8 mouse cellular contexts compared by ENCODE assay signal in genomic region chr7:141461521-141462332, GRCm38 (mm10). TPM values are rescaled to one million over a fixed set of nuclear protein-coding genes. Genes with fewer than 3 reads are reported as not detected.
DNase-seq lines count a peak whose midpoint lies in the region; ATAC-seq and TF ChIP-seq lines count a peak whose summit lies in the region.

No protein-coding gene starts in this region.

- peaks cover 19% of the 10 kb centered on the region; the same call in 1 of the 2 replicates for H3K36me3 ChIP-seq in liver, adult 2 months (ENCODE audit: control insufficient read depth, insufficient read depth, low read length)
- H3K36me3 ChIP-seq in liver, embryonic 13.5 days, result no peaks in the 10 kb centered on the region
- peaks cover 19% of the 10 kb centered on the region for H3K36me3 ChIP-seq in neural tube, embryonic 13.5 days

- no peaks in the 10 kb centered on the region for H3K27me3 ChIP-seq in liver, adult 2 months (ENCODE audit: control insufficient read depth, insufficient read depth, low read length)
- peaks cover 82% of the 10 kb centered on the region for H3K27me3 ChIP-seq in liver, embryonic 13.5 days
- H3K27me3 ChIP-seq in neural tube, embryonic 13.5 days, result peaks cover 82% of the 10 kb centered on the region

- WGBS in liver, adult 2 months, result 5% methylated on average over 59 of the region's 59 CpGs
- 2% methylated on average over 59 of the region's 59 CpGs for WGBS in liver, embryonic 13.5 days (ENCODE audit: insufficient replicate concordance)
- WGBS in neural tube, embryonic 13.5 days, result 2% methylated on average over 59 of the region's 59 CpGs

- TF ChIP-seq CTCF in liver, adult 2 months (IDR thresholded peaks at IDR 0.05; ENCODE audit: low read depth, low read length), result peak; percentile 27; the same call in 1 of the 2 replicates

- peak overlapping the region; percentile 70 for H3K9ac ChIP-seq in liver, adult 2 months (ENCODE audit: low read depth, low read length)
- peak overlapping the region; percentile 64 for H3K9ac ChIP-seq in liver, embryonic 13.5 days
- peak overlapping the region; percentile 66 for H3K9ac ChIP-seq in neural tube, embryonic 13.5 days

- peaks cover 5% of the 10 kb centered on the region; the same call in 1 of the 2 replicates for H3K79me2 ChIP-seq in liver, adult 2 months (ENCODE audit: control insufficient read depth, insufficient read depth, low read length)

- DNase-seq in liver, adult 2 months (ENCODE audit: extremely low read depth, low read depth, low spot score), result no peak
- no peak for DNase-seq in liver
- peak; percentile 45 to 57 for DNase-seq in heart, postnatal 36 days
- no peak for DNase-seq in liver, embryonic 13.5 days
- no peak for DNase-seq in spleen, adult 18-20 months

- H3K9me3 ChIP-seq in liver, embryonic 13.5 days (replicated peaks), result no peaks in the 10 kb centered on the region
- no peaks in the 10 kb centered on the region for H3K9me3 ChIP-seq in neural tube, embryonic 13.5 days

- H3K4me1 ChIP-seq in liver, adult 2 months (ENCODE audit: control insufficient read depth, insufficient read depth, low read length), result peaks cover 20% of the 10 kb centered on the region; the same call in 1 of the 2 replicates
- peaks cover 50% of the 10 kb centered on the region for H3K4me1 ChIP-seq in liver, embryonic 13.5 days (replicated peaks)
- peaks cover 21% of the 10 kb centered on the region for H3K4me1 ChIP-seq in neural tube, embryonic 13.5 days (replicated peaks)

- H3K27ac ChIP-seq in liver, adult 2 months (replicated peaks; ENCODE audit: insufficient read depth, low read depth, low read length), result peak overlapping the region; percentile 52
- no peak overlapping the region for H3K27ac ChIP-seq in liver, embryonic 13.5 days
- H3K27ac ChIP-seq in neural tube, embryonic 13.5 days (replicated peaks), result no peak overlapping the region

- intact Hi-C loops in heart, postnatal 36 days (cut with DNase I), result loop anchor here (10.0 kb wide), 1 partner anchor 517 kb away; the partner anchor contains the start of gene Pgghg

- ATAC-seq in common myeloid progenitor, adult 5-6 weeks (replicated peaks; ENCODE audit: low read depth, poor library complexity, severe bottlenecking), result peak; percentile 12; the same call in 1 of the 2 replicates
- no peak for ATAC-seq in liver, embryonic 13.5 days (ENCODE audit: low read depth)
- ATAC-seq in neural tube, embryonic 13.5 days (ENCODE audit: low read depth), result no peak
- no peak for ATAC-seq in frontal cortex, adult (ENCODE audit: low TSS enrichment)

- H3K4me2 ChIP-seq in liver, embryonic 13.5 days, result peak overlapping the region; percentile 71
- H3K4me2 ChIP-seq in neural tube, embryonic 13.5 days, result peak overlapping the region; percentile 59

- H3K4me3 ChIP-seq in liver, adult 2 months (ENCODE audit: insufficient read depth, low read depth, low read length), result peak overlapping the region; percentile 68
- peak overlapping the region; percentile 54 for H3K4me3 ChIP-seq in liver, embryonic 13.5 days (replicated peaks)
- peak overlapping the region; percentile 39 for H3K4me3 ChIP-seq in neural tube, embryonic 13.5 days

- TF ChIP-seq POLR2A in liver, adult 2 months (IDR thresholded peaks at IDR 0.05; ENCODE audit: extremely low read depth, insufficient read depth, low read length), result no peak

RNA-seq across cellular contexts. Expression of gene Cracr2b, which starts 0.8 kb away (rescaled TPM):
- 3.7 and 4.3 TPM in 2 replicates for total RNA-seq in liver, adult 2 months (2014; rRNA removed)
- 4.7 and 8.7 TPM in 2 replicates for polyA plus RNA-seq in liver, adult 2 months (2012; rRNA removed)
- total RNA-seq in common myeloid progenitor, adult 5-6 weeks (2017), result 0.39 TPM in 1 of 2 replicates, not detected in the other
- 10 to 100 TPM; 24.1 to 24.2 TPM for total RNA-seq in heart, postnatal 36 days (2021)
- polyA plus RNA-seq in liver, embryonic 13.5 days (2015; fragmentation: Nextera tagmentation; extraction: Ambion mirVana), result 3.6 and 4.0 TPM in 2 replicates
- 5.3 and 9.8 TPM in 2 replicates for polyA plus RNA-seq in neural tube, embryonic 13.5 days (2015; fragmentation: Nextera tagmentation; extraction: Ambion mirVana)

RNA-seq across cellular contexts. Expression of gene Cd151, which starts 5.5 kb away (rescaled TPM):
- total RNA-seq in liver, adult 2 months (2014; rRNA removed), result 51.9 and 52.7 TPM in 2 replicates
- polyA plus RNA-seq in liver, adult 2 months (2012; rRNA removed), result 92.8 and 103 TPM in 2 replicates
- 31.4 and 32.9 TPM in 2 replicates for total RNA-seq in common myeloid progenitor, adult 5-6 weeks (2017)
- total RNA-seq in heart, postnatal 36 days (2021), result 100 to 1,000 TPM; 299 to 300 TPM
- 4.1 and 5.0 TPM in 2 replicates for polyA plus RNA-seq in liver, embryonic 13.5 days (2015; fragmentation: Nextera tagmentation; extraction: Ambion mirVana)
- 19.1 and 22.7 TPM in 2 replicates for polyA plus RNA-seq in neural tube, embryonic 13.5 days (2015; fragmentation: Nextera tagmentation; extraction: Ambion mirVana)

RNA-seq across cellular contexts. Expression of gene Pnpla2, which starts 6.7 kb away (rescaled TPM):
- total RNA-seq in liver, adult 2 months (2014; rRNA removed), result 22.6 and 31.7 TPM in 2 replicates
- 83.7 and 84.8 TPM in 2 replicates for polyA plus RNA-seq in liver, adult 2 months (2012; rRNA removed)
- 13.9 and 14.4 TPM in 2 replicates for total RNA-seq in common myeloid progenitor, adult 5-6 weeks (2017)
- 100 to 1,000 TPM; 552 to 604 TPM for total RNA-seq in heart, postnatal 36 days (2021)
- polyA plus RNA-seq in liver, embryonic 13.5 days (2015; fragmentation: Nextera tagmentation; extraction: Ambion mirVana), result 11.9 and 13.8 TPM in 2 replicates
- polyA plus RNA-seq in neural tube, embryonic 13.5 days (2015; fragmentation: Nextera tagmentation; extraction: Ambion mirVana), result 17.1 and 17.6 TPM in 2 replicates

RNA-seq across cellular contexts. Expression of gene Polr2l, which starts 13.2 kb away (rescaled TPM):
- total RNA-seq in liver, adult 2 months (2014; rRNA removed), result 41.1 and 43.3 TPM in 2 replicates
- polyA plus RNA-seq in liver, adult 2 months (2012; rRNA removed), result 42.8 and 45.7 TPM in 2 replicates
- 44.5 and 47.0 TPM in 2 replicates for total RNA-seq in common myeloid progenitor, adult 5-6 weeks (2017)
- 10 to 100 TPM; 76.0 to 83.7 TPM for total RNA-seq in heart, postnatal 36 days (2021)
- 63.9 and 72.4 TPM in 2 replicates for polyA plus RNA-seq in liver, embryonic 13.5 days (2015; fragmentation: Nextera tagmentation; extraction: Ambion mirVana)
- 79.3 and 85.0 TPM in 2 replicates for polyA plus RNA-seq in neural tube, embryonic 13.5 days (2015; fragmentation: Nextera tagmentation; extraction: Ambion mirVana)

RNA-seq across cellular contexts. Expression of gene Tspan4, which starts 13.3 kb away (rescaled TPM):
- 66.9 and 67.1 TPM in 2 replicates for total RNA-seq in liver, adult 2 months (2014; rRNA removed)
- 78.1 and 135 TPM in 2 replicates for polyA plus RNA-seq in liver, adult 2 months (2012; rRNA removed)
- 50.3 and 53.3 TPM in 2 replicates for total RNA-seq in common myeloid progenitor, adult 5-6 weeks (2017)
- 10 to 100 TPM; 27.3 to 44.1 TPM for total RNA-seq in heart, postnatal 36 days (2021)
- polyA plus RNA-seq in liver, embryonic 13.5 days (2015; fragmentation: Nextera tagmentation; extraction: Ambion mirVana), result 49.3 and 49.7 TPM in 2 replicates
- polyA plus RNA-seq in neural tube, embryonic 13.5 days (2015; fragmentation: Nextera tagmentation; extraction: Ambion mirVana), result 54.3 and 57.1 TPM in 2 replicates

Comparison
In these comparisons a context has a peak if more than half of its experiments do, and no peak if none do; other contexts are left out.
1. DNase-seq: peak in heart, postnatal 36 days (2 of 2); none in liver, adult 2 months (single experiment), liver (single experiment), liver, embryonic 13.5 days (single experiment) and spleen, adult 18-20 months (0 of 2).
2. RNA of gene Pnpla2, which starts 6.7 kb away (total RNA-seq): 552 to 604 TPM in heart, postnatal 36 days; 22.6 to 31.7 TPM in liver, adult 2 months and 13.9 to 14.4 TPM in common myeloid progenitor, adult 5-6 weeks; every median in the first group is over 10 times any median in the second.
3. Peak in every context shown above with its lines, with median percentiles within 50 percentile points of each other: H3K4me3 ChIP-seq and H3K9ac ChIP-seq.